Mouse (Mus musculus): Measurements from ENCODE around the gene Ltbp1.

DNA sequence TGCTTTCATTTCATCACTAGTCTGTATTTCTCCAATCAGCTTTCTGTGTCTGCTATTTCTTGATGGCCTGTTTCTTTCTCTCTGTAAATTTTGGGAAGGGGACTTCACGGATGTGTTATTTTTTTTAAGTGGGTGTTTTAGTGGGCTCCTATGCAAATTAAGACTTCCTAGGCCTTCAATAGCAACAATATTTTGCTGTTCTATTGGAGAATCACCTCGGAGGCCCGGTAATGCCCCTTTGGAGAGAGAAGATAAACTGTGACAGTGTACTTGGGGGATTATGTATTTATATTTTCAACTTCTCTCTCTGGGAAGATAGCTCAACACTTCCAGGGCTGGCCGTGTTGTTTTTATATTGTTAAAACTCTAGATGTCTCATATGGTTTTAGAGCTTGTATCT is 383.0 kb downstream of the Ltbp1 start:
- TF ChIP-seq CTCF (IDR thresholded peaks at IDR 0.05; ENCODE audit: control insufficient read depth, insufficient read depth, low read length): no peak
- no peak for TF ChIP-seq POLR2A (IDR thresholded peaks at IDR 0.05; ENCODE audit: borderline replicate concordance, control insufficient read depth, low read depth, low read length)
